Mouse (Mus musculus): ENCODE measurements around the gene Tec. TPM values are rescaled to one million over a fixed set of nuclear protein-coding genes. Genes with fewer than 3 reads are reported as not detected.

Tec gene
- total and polyA plus RNA-seq, 3 experiments: 7.9 to 25.9 (median 20.1) TPM

DNA sequence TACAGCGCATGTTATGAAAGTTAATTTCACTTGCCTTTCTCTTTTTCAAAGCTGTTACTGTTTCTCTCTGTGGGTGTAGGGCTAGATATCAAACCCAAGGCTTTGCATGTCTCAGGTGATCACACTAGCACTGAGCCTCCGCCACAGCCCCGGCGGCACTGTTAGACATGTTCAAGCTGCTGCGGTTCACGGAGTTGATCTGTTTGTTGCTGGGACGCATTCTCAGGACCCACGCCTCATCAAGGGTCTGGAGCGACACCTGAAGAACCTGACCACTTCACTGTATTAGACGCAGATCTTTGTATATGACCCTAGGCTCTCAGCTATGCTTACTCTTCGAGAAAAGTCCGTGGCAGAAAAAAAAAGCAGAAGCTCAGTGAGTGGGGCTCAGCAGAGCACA lies 10.0 kb downstream of the Tec start:
- Histone ChIP-seq H3K27me3 (replicated peaks) (no peaks in the 10 kb centered on the region), H3K36me3 (replicated peaks in 1 of 2; ENCODE audit: control insufficient read depth in 1 of 2, insufficient read depth in 1 of 2, low read length in 1 of 2) (peaks cover 0 to 50% of the 10 kb centered on the region in 2 experiments), H3K9ac (ENCODE audit: insufficient read depth, low read depth) (no peak overlapping the region), H3K27ac (ENCODE audit: insufficient read depth, low read depth) (no peak overlapping the region), H3K79me2 (replicated peaks; ENCODE audit: control insufficient read depth, extremely low read depth, insufficient read depth, poor library complexity, severe bottlenecking) (no peaks in the 10 kb centered on the region), H3K4me1 (ENCODE audit: control insufficient read depth in 1 of 2, insufficient read depth in 2 of 2) (peaks cover 12 to 84% of the 10 kb centered on the region in 2 experiments; a peak in 3 of 4 replicates), H3K4me2 (ENCODE audit: insufficient read depth, low read depth, poor library complexity, severe bottlenecking) (no peak overlapping the region), H3K4me3 (replicated peaks in 1 of 3; ENCODE audit: low read depth in 2 of 3, low read length in 2 of 3, poor library complexity in 1 of 3) (no peak overlapping the region), H3K9me3 (replicated peaks; ENCODE audit: low read length) (peaks cover 14% of the 10 kb centered on the region)
- TF ChIP-seq MEF2A (IDR thresholded peaks at IDR 0.05; ENCODE audit: borderline replicate concordance, low read depth, low read length): no peak
- TF ChIP-seq MAZ (IDR thresholded peaks at IDR 0.05; ENCODE audit: low read depth, low read length): no peak
- TF ChIP-seq ZNF384 (IDR thresholded peaks at IDR 0.05; ENCODE audit: low read depth, low read length): no peak
- in situ Hi-C loops (cut with MboI; ENCODE audit: low pct_ligation_motif_present, low pct_unique_long_range_greater_than_20kb, low sequenced_read_pairs): no loop called here
- DNase-seq (ENCODE audit: extremely low read depth): no peak
- dilution Hi-C loops (cut with MboI; ENCODE audit: extremely low pct_ligation_motif_present, extremely low pct_unique_long_range_greater_than_20kb, low sequenced_read_pairs): no loop called here

DNA sequence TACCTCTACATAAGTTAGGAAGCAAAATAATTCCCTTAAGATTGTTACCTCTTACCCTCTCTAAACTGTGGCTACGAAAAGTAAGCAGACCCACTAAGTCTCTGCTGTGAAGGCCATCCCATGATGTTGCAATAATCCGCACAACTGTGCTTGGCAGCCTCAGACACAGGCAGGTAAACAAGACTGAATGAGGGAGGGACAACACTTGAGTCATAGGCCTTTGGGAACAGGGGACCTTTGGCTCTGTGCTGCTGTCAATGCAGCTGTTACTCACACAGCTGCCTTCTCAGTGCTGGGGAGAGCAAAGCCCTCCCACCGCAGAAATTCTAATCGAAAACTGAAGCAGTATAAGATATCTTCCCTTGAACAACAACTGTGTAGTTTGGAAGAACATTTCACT lies 10.5 kb downstream of the Tec start:
- H3K79me2 ChIP-seq (replicated peaks; ENCODE audit: control insufficient read depth, extremely low read depth, insufficient read depth, poor library complexity, severe bottlenecking): no peaks in the 10 kb centered on the region
- H3K4me1 ChIP-seq (ENCODE audit: control insufficient read depth in 1 of 2, insufficient read depth in 2 of 2): peaks cover 14 to 85% of the 10 kb centered on the region in 2 experiments; a peak in 3 of 4 replicates
- H3K27ac ChIP-seq (ENCODE audit: insufficient read depth, low read depth): no peak overlapping the region
- no peak overlapping the region for H3K4me3 ChIP-seq (replicated peaks in 1 of 3; ENCODE audit: low read depth in 2 of 3, low read length in 2 of 3, poor library complexity in 1 of 3)
- dilution Hi-C loops (cut with MboI; ENCODE audit: extremely low pct_ligation_motif_present, extremely low pct_unique_long_range_greater_than_20kb, low sequenced_read_pairs) (no loop called here), in situ Hi-C loops (cut with MboI; ENCODE audit: low pct_ligation_motif_present, low pct_unique_long_range_greater_than_20kb, low sequenced_read_pairs) (no loop called here)
- no peaks in the 10 kb centered on the region for H3K27me3 ChIP-seq (replicated peaks)
- H3K4me2 ChIP-seq (ENCODE audit: insufficient read depth, low read depth, poor library complexity, severe bottlenecking): no peak overlapping the region
- TF ChIP-seq RAD21 (IDR thresholded peaks at IDR 0.05; ENCODE audit: low read depth, low read length) (no peak), POLR2AphosphoS2 (IDR thresholded peaks at IDR 0.05; ENCODE audit: low read depth, low read length) (no peak), UBTF (IDR thresholded peaks at IDR 0.05; ENCODE audit: low read depth, low read length) (no peak), TCF12 (IDR thresholded peaks at IDR 0.05; ENCODE audit: low read depth, low read length) (no peak), ELF1 (IDR thresholded peaks at IDR 0.05; ENCODE audit: low read depth, low read length) (no peak), KAT2A (IDR thresholded peaks at IDR 0.05; ENCODE audit: insufficient replicate concordance, low read length) (no peak), RCOR1 (conservative IDR thresholded peaks at IDR 0.05; ENCODE audit: low read depth, low read length) (no peak), EP300 (IDR thresholded peaks at IDR 0.05; ENCODE audit: low read length) (no peak), MEF2A (IDR thresholded peaks at IDR 0.05; ENCODE audit: borderline replicate concordance, low read depth, low read length) (no peak), IRF4 (IDR thresholded peaks at IDR 0.05; ENCODE audit: low read depth, low read length) (no peak), E2F4 (IDR thresholded peaks at IDR 0.05; ENCODE audit: insufficient replicate concordance, low read depth, low read length) (no peak), ZC3H11A (IDR thresholded peaks at IDR 0.05; ENCODE audit: low read depth, low read length) (no peak), ZKSCAN1 (IDR thresholded peaks at IDR 0.05; ENCODE audit: borderline replicate concordance, low read depth, low read length) (no peak), MAX (IDR thresholded peaks at IDR 0.05; ENCODE audit: low read length) (no peak), CHD1 (IDR thresholded peaks at IDR 0.05; ENCODE audit: low read depth, low read length) (no peak), GABPA (IDR thresholded peaks at IDR 0.05; ENCODE audit: insufficient replicate concordance, low read depth, low read length) (no peak), ZMIZ1 (IDR thresholded peaks at IDR 0.05; ENCODE audit: low read depth, low read length) (no peak)
- H3K9ac ChIP-seq (ENCODE audit: insufficient read depth, low read depth): no peak overlapping the region
- H3K36me3 ChIP-seq (replicated peaks in 1 of 2; ENCODE audit: control insufficient read depth in 1 of 2, insufficient read depth in 1 of 2, low read length in 1 of 2): peaks cover 0 to 47% of the 10 kb centered on the region in 2 experiments
- peaks cover 14% of the 10 kb centered on the region for H3K9me3 ChIP-seq (replicated peaks; ENCODE audit: low read length)
- no peak for DNase-seq (ENCODE audit: extremely low read depth)

Data from CH12.LX (cell line).